Mouse (Mus musculus): ENCODE measurements at regions not wholly inside any gene's neighbourhood (a gene's known extent, or its start where the extent isn't known, plus 50 kb on each side); places are given as distances from the start of the nearest gene placed in this dataset.

DNA sequence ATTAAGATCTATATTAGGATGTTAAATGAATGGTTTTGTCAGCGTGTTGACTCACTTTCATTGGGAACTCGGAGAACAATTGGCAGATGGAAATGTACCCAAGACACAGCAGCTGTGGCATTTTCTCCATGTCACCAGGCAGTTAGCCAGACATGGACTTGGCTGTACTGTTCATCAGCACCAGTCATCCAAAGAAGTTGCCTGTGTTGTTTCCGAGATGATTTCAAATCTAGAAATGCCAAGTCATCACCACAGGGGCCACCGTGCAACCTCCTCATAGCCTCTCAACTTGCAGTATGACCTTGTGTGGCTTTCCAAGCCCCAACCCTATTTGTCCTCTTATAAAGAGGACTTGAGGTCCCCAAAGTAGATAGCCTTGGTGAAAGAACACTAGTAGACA is 227.4 kb upstream of the Il12b start:
- no peak for ATAC-seq (ENCODE audit: low FRiP score)
- Histone ChIP-seq H3K9me3 (ENCODE audit: control insufficient read depth, low read length) (no peaks in the 10 kb centered on the region), H3K4me2 (replicated peaks; ENCODE audit: low read depth, low read length) (no peak overlapping the region), H3K9ac (ENCODE audit: low read depth, low read length) (no peak overlapping the region), H3K27ac (ENCODE audit: low read depth, low read length) (no peak overlapping the region), H3K4me1 (replicated peaks; ENCODE audit: control insufficient read depth, insufficient read depth, low read length) (no peaks in the 10 kb centered on the region), H3K4me3 (ENCODE audit: low read depth, low read length) (no peak overlapping the region), H3K36me3 (ENCODE audit: control insufficient read depth, insufficient read depth, low read length) (no peaks in the 10 kb centered on the region), H3K27me3 (ENCODE audit: control insufficient read depth, insufficient read depth, low read length) (no peaks in the 10 kb centered on the region)
- WGBS, result 91% methylated on average over 4 of the region's 4 CpGs
- DNase-seq (ENCODE audit: low spot score), result no peak

GRCm38 (mm10) chr11:44173196-44173595 is 226.7 kb upstream of the Il12b start:
- DNase-seq (ENCODE audit: low spot score) (no peak), ATAC-seq (ENCODE audit: low FRiP score) (no peak)
- no peaks in the 10 kb centered on the region for H3K4me1 ChIP-seq (replicated peaks; ENCODE audit: control insufficient read depth, insufficient read depth, low read length)

DNA sequence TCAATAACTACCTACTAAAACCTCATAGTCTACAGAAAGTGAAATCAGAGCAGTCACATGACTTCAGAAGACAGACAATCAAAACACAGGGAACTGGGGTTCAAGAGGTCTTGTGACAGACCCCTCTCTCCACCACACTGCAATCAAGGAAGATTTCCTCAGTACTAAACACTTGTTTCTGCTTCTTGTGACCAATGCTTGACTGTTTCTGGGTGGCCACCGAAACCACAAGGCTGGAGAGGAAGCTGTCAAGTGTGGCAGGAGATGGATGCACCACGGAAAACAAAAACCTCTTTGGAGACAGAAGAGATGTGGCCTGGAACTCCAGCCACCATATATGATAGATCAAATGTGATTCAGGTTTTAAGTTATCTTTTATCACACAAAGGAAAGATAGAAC is 225.3 kb upstream of the Il12b start:
- H3K36me3 ChIP-seq (ENCODE audit: control insufficient read depth, insufficient read depth, low read length), result no peaks in the 10 kb centered on the region

More at GRCm38 (mm10) chr11:44173196-44173595, 226.7 kb upstream of the Il12b start:
- H3K27me3 ChIP-seq (ENCODE audit: control insufficient read depth, insufficient read depth, low read length), result no peaks in the 10 kb centered on the region
- no peak overlapping the region for H3K4me3 ChIP-seq (ENCODE audit: low read depth, low read length)
- no peaks in the 10 kb centered on the region for H3K36me3 ChIP-seq (ENCODE audit: control insufficient read depth, insufficient read depth, low read length)
- H3K9me3 ChIP-seq (ENCODE audit: control insufficient read depth, low read length), result no peaks in the 10 kb centered on the region
- no peak overlapping the region for H3K4me2 ChIP-seq (replicated peaks; ENCODE audit: low read depth, low read length)
- no peak overlapping the region for H3K27ac ChIP-seq (ENCODE audit: low read depth, low read length)
- no peak overlapping the region for H3K9ac ChIP-seq (ENCODE audit: low read depth, low read length)
- 93% methylated on average over 1 of the region's 1 CpGs for WGBS

GRCm38 (mm10) chr11:44179711-44180110 is 220.2 kb upstream of the Il12b start:
- H3K27ac ChIP-seq (ENCODE audit: low read depth, low read length), result no peak overlapping the region
- H3K9ac ChIP-seq (ENCODE audit: low read depth, low read length), result no peak overlapping the region
- no peaks in the 10 kb centered on the region for H3K36me3 ChIP-seq (ENCODE audit: control insufficient read depth, insufficient read depth, low read length)
- no peak overlapping the region for H3K4me3 ChIP-seq (ENCODE audit: low read depth, low read length)
- ATAC-seq (ENCODE audit: low FRiP score) (no peak), DNase-seq (ENCODE audit: low spot score) (no peak)
- no peaks in the 10 kb centered on the region for H3K4me1 ChIP-seq (replicated peaks; ENCODE audit: control insufficient read depth, insufficient read depth, low read length)
- H3K27me3 ChIP-seq (ENCODE audit: control insufficient read depth, insufficient read depth, low read length), result no peaks in the 10 kb centered on the region
- H3K4me2 ChIP-seq (replicated peaks; ENCODE audit: low read depth, low read length), result no peak overlapping the region
- no peaks in the 10 kb centered on the region for H3K9me3 ChIP-seq (ENCODE audit: control insufficient read depth, low read length)
- WGBS, result 75% methylated on average over 3 of the region's 3 CpGs

More for the DNA sequence above, 225.3 kb upstream of the Il12b start:
- Histone ChIP-seq H3K27me3 (ENCODE audit: control insufficient read depth, insufficient read depth, low read length) (no peaks in the 10 kb centered on the region), H3K4me3 (ENCODE audit: low read depth, low read length) (no peak overlapping the region), H3K9me3 (ENCODE audit: control insufficient read depth, low read length) (no peaks in the 10 kb centered on the region), H3K27ac (ENCODE audit: low read depth, low read length) (no peak overlapping the region), H3K9ac (ENCODE audit: low read depth, low read length) (no peak overlapping the region), H3K4me1 (replicated peaks; ENCODE audit: control insufficient read depth, insufficient read depth, low read length) (no peaks in the 10 kb centered on the region), H3K4me2 (replicated peaks; ENCODE audit: low read depth, low read length) (no peak overlapping the region)
- DNase-seq (ENCODE audit: low spot score), result no peak
- 85% methylated on average over 2 of the region's 2 CpGs for WGBS
- ATAC-seq (ENCODE audit: low FRiP score), result no peak

DNA sequence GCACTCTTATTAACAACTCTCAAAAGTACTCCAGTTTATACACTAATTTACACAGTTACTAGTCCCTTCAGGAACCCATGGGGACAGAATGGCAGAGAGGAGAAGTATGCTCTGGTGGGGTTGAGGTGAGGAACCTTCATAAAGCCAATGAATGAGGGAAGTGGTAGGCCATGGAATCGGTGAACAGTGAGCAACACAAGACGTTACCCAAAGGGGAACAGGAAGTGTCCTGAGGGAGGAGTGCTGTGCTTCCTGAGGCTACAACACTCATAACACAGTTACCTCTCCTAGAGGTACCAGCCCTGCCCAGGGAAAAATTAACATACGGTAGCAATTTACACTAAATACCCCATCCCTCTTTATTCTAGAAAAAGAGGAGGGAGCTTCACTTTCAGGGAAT is 216.0 kb upstream of the Il12b start:
- ATAC-seq (ENCODE audit: low FRiP score), result no peak
- no peaks in the 10 kb centered on the region for H3K4me1 ChIP-seq (replicated peaks; ENCODE audit: control insufficient read depth, insufficient read depth, low read length)
- H3K9me3 ChIP-seq (ENCODE audit: control insufficient read depth, low read length), result no peaks in the 10 kb centered on the region
- no peak overlapping the region for H3K4me2 ChIP-seq (replicated peaks; ENCODE audit: low read depth, low read length)
- H3K27me3 ChIP-seq (ENCODE audit: control insufficient read depth, insufficient read depth, low read length), result no peaks in the 10 kb centered on the region
- no peak overlapping the region for H3K27ac ChIP-seq (ENCODE audit: low read depth, low read length)
- DNase-seq (ENCODE audit: low spot score), result no peak
- 93% methylated on average over 3 of the region's 3 CpGs for WGBS
- H3K9ac ChIP-seq (ENCODE audit: low read depth, low read length), result no peak overlapping the region
- no peaks in the 10 kb centered on the region for H3K36me3 ChIP-seq (ENCODE audit: control insufficient read depth, insufficient read depth, low read length)
- no peak overlapping the region for H3K4me3 ChIP-seq (ENCODE audit: low read depth, low read length)

DNA sequence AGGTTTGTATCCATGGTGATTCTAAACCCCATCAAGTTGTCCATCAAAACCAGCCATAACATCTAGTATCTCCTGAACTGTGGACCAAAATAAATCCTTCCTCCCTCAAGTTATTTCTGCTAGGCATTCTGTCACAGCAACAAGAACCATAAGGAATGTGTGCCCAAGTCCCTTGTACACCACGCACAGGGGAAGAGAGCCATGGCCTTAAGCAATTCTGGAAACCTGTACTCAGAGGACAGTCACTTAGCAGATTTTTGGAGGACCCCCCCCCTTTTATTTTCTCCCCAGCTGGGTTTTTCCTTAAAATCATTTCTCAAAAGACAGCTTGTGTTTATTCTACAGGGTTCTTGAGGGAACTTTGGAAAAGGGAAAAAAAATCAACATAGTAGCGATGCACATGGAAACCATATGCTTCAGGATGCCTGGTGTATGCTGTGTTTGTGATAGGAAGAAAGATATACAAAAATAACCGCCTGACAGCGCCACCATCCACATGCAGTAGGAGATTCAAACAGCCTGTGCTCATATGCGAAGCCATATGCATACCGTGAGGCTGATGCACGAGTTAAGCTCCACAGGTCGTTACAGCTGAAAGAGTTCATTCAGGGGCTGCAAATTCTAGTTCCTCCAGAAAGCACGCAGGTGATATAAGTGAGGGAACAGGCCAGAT is 214.5 kb upstream of the Il12b start:
- Histone ChIP-seq H3K4me1 (replicated peaks; ENCODE audit: control insufficient read depth, insufficient read depth, low read length) (no peaks in the 10 kb centered on the region), H3K9ac (ENCODE audit: low read depth, low read length) (no peak overlapping the region), H3K36me3 (ENCODE audit: control insufficient read depth, insufficient read depth, low read length) (no peaks in the 10 kb centered on the region), H3K4me3 (ENCODE audit: low read depth, low read length) (no peak overlapping the region), H3K27ac (ENCODE audit: low read depth, low read length) (no peak overlapping the region), H3K27me3 (ENCODE audit: control insufficient read depth, insufficient read depth, low read length) (no peaks in the 10 kb centered on the region), H3K4me2 (replicated peaks; ENCODE audit: low read depth, low read length) (no peak overlapping the region), H3K9me3 (ENCODE audit: control insufficient read depth, low read length) (no peaks in the 10 kb centered on the region)
- DNase-seq (ENCODE audit: low spot score) (no peak), ATAC-seq (ENCODE audit: low FRiP score) (no peak)
- 79% methylated on average over 9 of the region's 9 CpGs for WGBS

- Histone ChIP-seq H3K27me3 (ENCODE audit: control insufficient read depth, insufficient read depth, low read length) (no peaks in the 10 kb centered on the region), H3K27ac (ENCODE audit: low read depth, low read length) (no peak overlapping the region), H3K4me2 (replicated peaks; ENCODE audit: low read depth, low read length) (no peak overlapping the region), H3K4me3 (ENCODE audit: low read depth, low read length) (no peak overlapping the region), H3K36me3 (ENCODE audit: control insufficient read depth, insufficient read depth, low read length) (no peaks in the 10 kb centered on the region), H3K9me3 (ENCODE audit: control insufficient read depth, low read length) (no peaks in the 10 kb centered on the region), H3K4me1 (replicated peaks; ENCODE audit: control insufficient read depth, insufficient read depth, low read length) (no peaks in the 10 kb centered on the region), H3K9ac (ENCODE audit: low read depth, low read length) (no peak overlapping the region)
- 62% methylated on average over 2 of the region's 2 CpGs for WGBS
- DNase-seq (ENCODE audit: low spot score) (no peak), ATAC-seq (ENCODE audit: low FRiP score) (no peak)
These were observed 211.7 kb upstream of the Il12b start for GRCm38 (mm10) chr11:44188202-44188601.

GRCm38 (mm10) chr11:44193806-44194205 is 206.1 kb upstream of the Il12b start:
- no peak for DNase-seq (ENCODE audit: low spot score)
- Histone ChIP-seq H3K4me1 (replicated peaks; ENCODE audit: control insufficient read depth, insufficient read depth, low read length) (no peaks in the 10 kb centered on the region), H3K4me3 (ENCODE audit: low read depth, low read length) (no peak overlapping the region), H3K4me2 (replicated peaks; ENCODE audit: low read depth, low read length) (no peak overlapping the region), H3K27me3 (ENCODE audit: control insufficient read depth, insufficient read depth, low read length) (no peaks in the 10 kb centered on the region), H3K9me3 (ENCODE audit: control insufficient read depth, low read length) (no peaks in the 10 kb centered on the region), H3K27ac (ENCODE audit: low read depth, low read length) (no peak overlapping the region), H3K36me3 (ENCODE audit: control insufficient read depth, insufficient read depth, low read length) (no peaks in the 10 kb centered on the region), H3K9ac (ENCODE audit: low read depth, low read length) (no peak overlapping the region)
- 91% methylated on average over 9 of the region's 9 CpGs for WGBS
- ATAC-seq (ENCODE audit: low FRiP score), result no peak

- Histone ChIP-seq H3K27me3 (ENCODE audit: control insufficient read depth, insufficient read depth, low read length) (no peaks in the 10 kb centered on the region), H3K9me3 (ENCODE audit: control insufficient read depth, low read length) (no peaks in the 10 kb centered on the region), H3K4me2 (replicated peaks; ENCODE audit: low read depth, low read length) (no peak overlapping the region), H3K27ac (ENCODE audit: low read depth, low read length) (no peak overlapping the region), H3K9ac (ENCODE audit: low read depth, low read length) (no peak overlapping the region), H3K4me3 (ENCODE audit: low read depth, low read length) (no peak overlapping the region), H3K36me3 (ENCODE audit: control insufficient read depth, insufficient read depth, low read length) (no peaks in the 10 kb centered on the region; the same call in 1 of the 2 replicates), H3K4me1 (replicated peaks; ENCODE audit: control insufficient read depth, insufficient read depth, low read length) (no peaks in the 10 kb centered on the region)
- no peak for ATAC-seq (ENCODE audit: low FRiP score)
- WGBS, result 88% methylated on average over 2 of the region's 2 CpGs
- no peak for DNase-seq (ENCODE audit: low spot score)
These were observed 197.1 kb upstream of the Il12b start for GRCm38 (mm10) chr11:44202716-44203115.
